Mouse (Mus musculus): ENCODE data around the gene Mb.

DNA sequence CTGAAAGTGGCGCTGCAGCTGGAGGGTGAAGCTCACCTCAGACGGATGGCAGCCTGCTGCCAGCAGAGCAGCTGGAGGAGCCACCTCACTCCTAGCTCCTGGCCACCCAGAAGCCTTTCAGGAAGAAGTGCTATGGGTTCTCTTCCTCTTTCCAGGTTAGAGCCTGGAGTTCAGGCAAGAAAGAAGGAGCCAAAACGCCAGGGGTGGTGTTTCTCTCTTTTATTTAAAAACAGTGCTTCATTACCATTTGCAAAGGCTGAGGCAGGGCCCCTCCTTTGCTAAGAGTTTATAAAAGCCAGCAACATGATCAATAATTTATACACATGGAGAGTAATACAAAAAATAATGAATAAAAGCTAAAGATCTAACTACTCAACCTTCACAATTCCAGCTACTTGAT is 28.3 kb upstream of the Mb start:
- no peak for TF ChIP-seq CTCF (IDR thresholded peaks at IDR 0.05; ENCODE audit: borderline replicate concordance, insufficient read depth, low read depth, low read length)
- TF ChIP-seq POLR2A (IDR thresholded peaks at IDR 0.05; ENCODE audit: borderline replicate concordance, insufficient read depth, low read length), result no peak
